Mouse (Mus musculus): ENCODE data around the gene Csn1s2a.

- TF ChIP-seq POLR2A (IDR thresholded peaks at IDR 0.05; ENCODE audit: extremely low read depth, insufficient read depth, low read length) (no peak), CTCF (IDR thresholded peaks at IDR 0.05; ENCODE audit: low read depth, low read length) (no peak)
These were observed 8.4 kb downstream of the Csn1s2a start for GRCm38 (mm10) chr5:87782731-87783130.
